Mouse (Mus musculus) T-cell, adult 66 days (primary cell): ENCODE data around the gene Napsa. TPM values are rescaled to one million over a fixed set of nuclear protein-coding genes. Genes with fewer than 3 reads are reported as not detected.

ENCODE experiments used
- total RNA-seq, 2 experiments: library from RNA; stranded (reverse); gene quantifications; 3 replicates in 1 of 2; 4 replicates in 1 of 2; pipeline ENCODE4 v1.2.4; 2023

Gene Napsa
- total RNA-seq = 1 to 10 TPM; 1.6 to 5.3 TPM

GRCm38 (mm10) chr7:44572213-44572701 lies at the start of gene Napsa:
TSS of gene Napsa (plus strand) at chr7:44572380.

GRCm38 (mm10) chr7:44524502-44524901 lies 47.7 kb upstream of the Napsa start, which contains the start of gene Mybpc2:
TSS of gene Mybpc2 (minus strand) at chr7:44524656.

GRCm38 (mm10) chr7:44531946-44532732 lies 40.0 kb upstream of the Napsa start, which contains the start of gene Spib:
TSS of gene Spib (minus strand) at chr7:44532071.

GRCm38 (mm10) chr7:44548497-44549087 lies 23.6 kb upstream of the Napsa start, which contains the start of gene Pold1:
TSS of gene Pold1 (minus strand) at chr7:44548849.

GRCm38 (mm10) chr7:44553826-44554225 lies 18.4 kb upstream of the Napsa start, which contains the start of gene Nr1h2:
TSS of gene Nr1h2 (minus strand) at chr7:44553951.

GRCm38 (mm10) chr7:44590402-44591347 lies 18.5 kb downstream of the Napsa start, which contains the start of gene Kcnc3:
TSS of gene Kcnc3 (plus strand) at chr7:44590664.

Other genes with a start within 250 kb of the Napsa start
- under 1 TPM in 1 of 2 experiments, not detected in 1; 0.87 TPM for gene Syt3, start 188.3 kb upstream of the Napsa start, total RNA-seq
- not detected for gene 1700008O03Rik, start 186.6 kb upstream of the Napsa start, total RNA-seq
- not detected for gene Lrrc4b, start 143.4 kb upstream of the Napsa start, total RNA-seq
- gene Aspdh, start 107.0 kb upstream of the Napsa start, total RNA-seq = not detected
- gene Josd2, start 104.4 kb upstream of the Napsa start, total RNA-seq = 10 to 100 TPM; 46.2 to 57.4 TPM
- gene Emc10, start 75.9 kb upstream of the Napsa start, total RNA-seq = 10 to 100 TPM; 89.9 to 94.2 TPM
- 1 to 10 TPM; 5.4 to 6.4 TPM for gene Fam71e1, start 75.8 kb upstream of the Napsa start, total RNA-seq
- gene Mybpc2, start 47.7 kb upstream of the Napsa start, total RNA-seq = not detected
- gene Spib, start 40.3 kb upstream of the Napsa start, total RNA-seq = 1 to 10 TPM in 1 of 2 experiments, under 1 TPM in 1; 0.86 to 4.0 TPM
- gene Pold1, start 23.5 kb upstream of the Napsa start, total RNA-seq = 10 to 100 TPM; 45.0 to 65.0 TPM
- gene Nr1h2, start 18.4 kb upstream of the Napsa start, total RNA-seq = 100 to 1,000 TPM; 285 to 303 TPM
- gene Kcnc3, start 18.3 kb downstream of the Napsa start, total RNA-seq = under 1 TPM; 0.24 to 0.47 TPM
- under 1 TPM in 1 of 2 experiments, not detected in 1; 0.18 TPM for gene Myh14, start 98.5 kb downstream of the Napsa start, total RNA-seq
- not detected for gene Izumo2, start 136.4 kb downstream of the Napsa start, total RNA-seq
- 10 to 100 TPM; 99.4 to 99.8 TPM for gene Vrk3, start 176.0 kb downstream of the Napsa start, total RNA-seq
- under 1 TPM; 0.93 to 0.98 TPM for gene Zfp473, start 178.7 kb downstream of the Napsa start, total RNA-seq
- gene Nup62, start 243.7 kb downstream of the Napsa start, total RNA-seq = 10 to 100 TPM; 42.6 to 50.5 TPM
- gene Il4i1, start 244.0 kb downstream of the Napsa start, total RNA-seq = 1 to 10 TPM; 1.4 to 1.9 TPM
- gene Atf5, start 244.3 kb downstream of the Napsa start, total RNA-seq = 1 to 10 TPM; 4.9 to 5.0 TPM